Mouse (Mus musculus): ENCODE results near the gene Mvb12b.

DNA sequence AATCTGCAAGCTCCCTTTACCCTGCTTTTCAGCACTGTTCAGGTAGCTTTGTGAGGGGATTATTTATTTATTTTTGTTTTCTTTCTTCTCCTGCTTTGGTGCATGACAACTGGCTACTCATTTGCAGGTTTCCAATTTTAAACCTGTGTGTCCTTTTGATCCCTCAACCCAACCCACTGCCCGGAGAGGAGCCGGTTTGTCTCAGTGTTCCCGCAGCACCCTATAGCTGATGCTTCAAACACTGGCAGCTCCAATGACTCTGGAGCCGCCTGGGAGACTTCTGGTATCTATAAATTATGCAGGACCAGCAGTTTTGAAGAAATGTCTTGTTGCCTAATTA, 16.6 kb downstream of the Mvb12b start:
- TF ChIP-seq CTCF (IDR thresholded peaks at IDR 0.05; ENCODE audit: borderline replicate concordance, extremely low read depth, insufficient read depth, insufficient read length) (no peak), POLR2A (IDR thresholded peaks at IDR 0.05; ENCODE audit: borderline replicate concordance, extremely low read depth, insufficient read depth, insufficient read length, poor library complexity, severe bottlenecking) (no peak)
